Mouse (Mus musculus): ENCODE results near the gene Gnpda2. TPM values are rescaled to one million over a fixed set of nuclear protein-coding genes. Genes with fewer than 3 reads are reported as not detected.

Gnpda2 gene
- polyA plus RNA-seq, 1 experiment from 2014 or later: 36.5 TPM

GRCm38 (mm10) chr5:69541680-69542079 lies 50.5 kb downstream of the Gnpda2 start:
- WGBS: 85% methylated on average over 1 of the region's 1 CpGs

GRCm38 (mm10) chr5:69523944-69524343 lies 68.2 kb downstream of the Gnpda2 start:
- Histone ChIP-seq H3K4me3 (ENCODE audit: low read length) (no peak overlapping the region), H3K27me3 (replicated peaks; ENCODE audit: control insufficient read depth, insufficient read depth, low read length) (no peaks in the 10 kb centered on the region), H3K9me3 (ENCODE audit: control insufficient read depth, low read length) (no peaks in the 10 kb centered on the region), H3K27ac (ENCODE audit: low read depth, low read length) (no peak overlapping the region), H3K9ac (ENCODE audit: low read depth, low read length) (no peak overlapping the region), H3K4me1 (ENCODE audit: control insufficient read depth, insufficient read depth, low read depth, low read length) (no peaks in the 10 kb centered on the region), H3K36me3 (ENCODE audit: control insufficient read depth, insufficient read depth, low read length) (no peaks in the 10 kb centered on the region), H3K4me2 (ENCODE audit: low read length) (no peak overlapping the region)
- no peak for ATAC-seq

More at GRCm38 (mm10) chr5:69541680-69542079, 50.5 kb downstream of the Gnpda2 start:
- Histone ChIP-seq H3K27ac (ENCODE audit: low read depth, low read length) (no peak overlapping the region), H3K36me3 (ENCODE audit: control insufficient read depth, insufficient read depth, low read length) (no peaks in the 10 kb centered on the region), H3K4me1 (ENCODE audit: control insufficient read depth, insufficient read depth, low read depth, low read length) (no peaks in the 10 kb centered on the region), H3K27me3 (replicated peaks; ENCODE audit: control insufficient read depth, insufficient read depth, low read length) (no peaks in the 10 kb centered on the region), H3K4me3 (ENCODE audit: low read length) (no peak overlapping the region), H3K9ac (ENCODE audit: low read depth, low read length) (no peak overlapping the region), H3K4me2 (ENCODE audit: low read length) (no peak overlapping the region), H3K9me3 (ENCODE audit: control insufficient read depth, low read length) (no peaks in the 10 kb centered on the region)
- ATAC-seq: no peak

Other genes with a start within 250 kb of the Gnpda2 start
- gene Yipf7, start 49.7 kb downstream of the Gnpda2 start, polyA plus RNA-seq (2015; fragmentation: Nextera tagmentation; extraction: Ambion mirVana): not detected in 2 replicates
- gene Guf1, start 35.4 kb downstream of the Gnpda2 start, polyA plus RNA-seq (2015; fragmentation: Nextera tagmentation; extraction: Ambion mirVana): 46.5 and 47.7 TPM in 2 replicates